Mouse (Mus musculus) cerebellum, postnatal 4 days (tissue): ENCODE data around the gene Hscb.
A peak's percentile ranks its signal among the peaks of the same experiment; 100 is the strongest.

Experiments used
- DNase-seq, 2 experiments: peaks; one replicate each; pipeline ENCODE4 v3.0.0; 2022; ENCODE audit warnings: low spot score in 2 of 2, mixed read lengths in 1 of 2

Gene Hscb

DNA sequence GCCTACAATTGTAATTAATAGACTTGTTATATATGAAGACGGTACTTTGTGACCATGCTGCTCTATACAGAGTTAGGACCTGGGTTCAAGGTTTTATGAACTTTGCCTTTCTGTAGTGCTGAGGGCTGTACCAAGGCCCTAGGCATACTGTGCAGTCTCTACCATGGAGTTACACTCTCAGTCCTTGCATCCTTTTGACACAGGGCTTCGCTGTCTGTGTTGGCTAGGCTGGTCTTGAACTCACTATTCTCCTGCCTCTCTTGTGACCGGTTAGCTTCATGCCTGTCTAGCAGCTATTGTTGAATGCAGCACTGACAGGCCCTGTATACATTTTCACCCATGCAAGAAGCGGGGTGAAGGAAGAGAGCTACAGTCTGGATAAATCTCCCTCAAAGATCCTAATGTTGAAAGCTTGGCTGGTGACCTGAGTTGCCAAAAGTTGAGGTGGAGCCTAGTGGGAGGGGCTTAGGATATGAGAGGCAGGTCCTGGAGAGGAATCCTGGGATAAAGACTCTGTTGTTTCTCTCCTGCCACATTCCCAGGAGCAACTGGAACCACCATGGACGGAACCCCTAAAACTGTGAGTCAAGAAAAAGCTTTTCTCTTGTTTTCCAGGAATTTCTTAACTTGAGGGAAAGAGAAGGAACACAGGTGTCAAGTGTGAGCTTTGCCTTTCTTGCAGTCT is 8.4 kb downstream of the Hscb start:
- DNase-seq = no peak

GRCm38 (mm10) chr5:110827576-110827975 is 12.0 kb downstream of the Hscb start:
- DNase-seq = no peak

GRCm38 (mm10) chr5:110826781-110827495 is 12.6 kb downstream of the Hscb start:
- DNase-seq = no peak

- DNase-seq = no peak
Observed at GRCm38 (mm10) chr5:110824421-110824820, 15.2 kb downstream of the Hscb start.

DNA sequence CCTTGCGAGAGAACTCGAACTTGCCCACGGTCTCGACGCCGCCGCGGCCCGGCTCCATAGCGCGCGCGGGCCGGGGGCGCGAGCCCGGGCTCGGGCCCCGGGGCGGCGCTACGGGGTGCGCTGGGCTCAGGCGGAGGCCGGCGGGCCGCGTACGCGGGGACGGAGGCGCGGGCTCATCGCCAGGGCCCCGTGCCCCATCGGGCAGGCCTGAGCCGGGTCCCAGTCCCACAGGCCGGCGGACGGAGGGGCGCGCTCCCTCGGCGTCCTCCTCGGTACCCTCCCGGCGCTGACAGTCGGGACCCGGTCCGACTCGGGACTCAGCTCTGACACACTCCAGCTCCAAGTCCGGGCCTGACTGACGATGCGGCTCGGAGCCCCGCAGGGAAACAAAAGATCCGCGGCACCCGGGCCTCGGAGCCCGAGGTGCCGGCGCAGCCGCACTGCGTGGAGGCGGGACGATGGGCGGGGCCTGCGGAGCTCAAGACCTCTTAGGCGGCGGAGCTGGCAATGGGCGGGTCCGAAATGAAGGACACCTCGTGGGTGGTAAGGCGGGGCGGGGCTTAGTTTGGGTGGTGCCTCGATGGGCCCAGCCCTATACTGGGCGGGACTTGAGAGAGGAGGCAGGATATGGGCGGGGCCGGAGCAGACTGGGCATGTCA is 29.8 kb downstream of the Hscb start, which contains the start of gene Ulk1:
Ulk1 (minus strand) TSS at position 431 of the 659 bp plus-strand sequence.
- DNase-seq = peak; percentile 98 to 99

DNA sequence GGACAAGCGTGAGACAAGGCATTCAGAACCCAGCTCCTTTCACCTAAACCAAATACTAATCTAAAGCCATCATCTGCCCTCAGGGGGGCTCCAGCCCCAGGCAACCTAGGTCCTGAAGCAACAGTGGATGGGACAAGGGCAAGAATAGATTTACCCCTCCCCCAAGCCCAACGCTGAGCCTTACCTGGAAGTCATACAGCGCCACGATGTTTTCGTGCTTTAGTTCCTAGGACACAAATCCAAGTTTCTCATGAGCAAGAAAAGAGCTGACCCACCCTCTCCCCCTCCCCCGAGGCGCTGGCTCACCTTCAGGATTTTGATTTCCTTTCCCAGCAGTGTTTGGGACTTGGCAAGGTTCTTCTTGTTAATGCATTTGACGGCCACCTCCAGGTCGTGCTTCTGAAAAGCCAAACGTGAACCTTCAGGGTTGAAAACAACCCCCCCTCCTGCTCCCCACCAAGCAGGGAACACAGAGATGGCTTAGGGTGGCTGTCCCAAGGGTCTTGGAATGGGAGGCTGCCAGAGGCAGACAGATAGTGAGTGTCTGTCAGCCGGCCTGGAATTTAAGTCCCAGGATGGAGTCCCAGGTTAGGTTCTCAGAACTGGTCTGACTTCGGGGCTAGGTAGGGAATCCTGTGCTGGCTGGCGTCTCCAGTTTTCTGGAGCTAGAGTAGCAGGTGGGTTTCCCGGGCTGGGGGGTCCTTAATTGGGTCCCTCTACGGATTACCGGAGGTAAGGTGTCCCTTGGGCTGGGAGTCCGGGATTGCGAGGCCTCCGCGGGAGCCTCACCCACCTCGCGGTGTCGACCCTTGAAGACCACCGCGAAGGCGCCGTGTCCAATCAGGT is 30.5 kb downstream of the Hscb start:
- no peak for DNase-seq

- DNase-seq = peak; percentile 48 to 73
Observed at GRCm38 (mm10) chr5:110808061-110808631, 31.4 kb downstream of the Hscb start.

DNA sequence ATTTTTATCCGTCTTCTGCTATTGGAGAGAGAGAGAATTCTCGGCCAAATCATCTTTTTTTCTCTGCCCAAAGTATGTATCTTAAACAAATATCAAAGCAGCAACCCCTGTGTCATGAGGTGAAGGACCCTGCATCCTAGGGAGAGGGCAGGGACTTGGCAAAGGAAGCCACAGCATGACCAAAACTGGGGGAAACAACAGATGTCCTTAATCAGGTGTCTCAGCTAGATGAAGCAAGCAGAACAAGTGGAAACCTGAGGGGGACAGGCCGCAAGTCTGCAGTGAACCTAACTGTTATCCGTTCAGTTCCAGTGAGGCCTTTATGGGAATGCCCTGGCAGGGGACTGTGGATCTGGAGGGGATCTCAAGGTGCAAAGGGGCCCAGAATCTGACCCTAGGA is 32.1 kb downstream of the Hscb start:
- no peak for DNase-seq

DNA sequence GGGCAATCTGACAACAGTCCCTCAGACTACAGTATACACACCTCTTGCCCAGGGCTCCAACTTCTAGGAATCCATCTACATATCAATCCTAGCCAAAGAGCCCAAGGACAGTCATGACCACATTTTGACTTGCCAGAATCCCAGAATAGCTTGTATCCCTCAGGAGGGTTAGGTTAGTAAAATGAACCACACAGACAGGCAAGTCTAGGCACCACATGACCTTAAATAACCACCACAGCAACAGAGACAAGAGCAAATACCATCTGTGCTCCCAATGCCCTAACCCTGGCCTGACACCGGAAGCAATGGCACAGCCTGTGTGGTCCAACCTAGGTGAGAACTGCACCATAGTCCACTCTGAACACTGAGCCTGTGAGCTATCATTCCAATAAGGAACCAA is 32.9 kb downstream of the Hscb start:
- no peak for DNase-seq

DNA sequence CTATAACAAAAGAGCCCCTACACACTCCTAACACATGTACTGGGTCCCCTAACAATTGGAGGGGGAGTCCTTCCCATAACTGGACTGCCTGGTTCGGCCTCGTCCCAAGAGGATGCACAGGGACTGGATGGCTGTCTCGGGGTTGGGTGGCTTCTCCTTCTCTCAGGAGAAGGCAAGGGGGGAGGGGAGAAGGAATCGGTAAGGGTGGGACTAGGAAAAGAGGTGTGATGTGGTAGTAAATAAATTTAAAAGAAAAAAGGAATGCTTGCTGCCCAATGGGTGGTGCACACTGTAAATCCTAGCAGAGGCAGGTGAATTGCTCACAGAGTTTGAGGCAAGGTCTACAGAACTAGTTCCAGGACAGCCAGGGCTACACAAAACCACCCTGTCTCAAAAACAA is 33.4 kb downstream of the Hscb start:
- DNase-seq = no peak

DNA sequence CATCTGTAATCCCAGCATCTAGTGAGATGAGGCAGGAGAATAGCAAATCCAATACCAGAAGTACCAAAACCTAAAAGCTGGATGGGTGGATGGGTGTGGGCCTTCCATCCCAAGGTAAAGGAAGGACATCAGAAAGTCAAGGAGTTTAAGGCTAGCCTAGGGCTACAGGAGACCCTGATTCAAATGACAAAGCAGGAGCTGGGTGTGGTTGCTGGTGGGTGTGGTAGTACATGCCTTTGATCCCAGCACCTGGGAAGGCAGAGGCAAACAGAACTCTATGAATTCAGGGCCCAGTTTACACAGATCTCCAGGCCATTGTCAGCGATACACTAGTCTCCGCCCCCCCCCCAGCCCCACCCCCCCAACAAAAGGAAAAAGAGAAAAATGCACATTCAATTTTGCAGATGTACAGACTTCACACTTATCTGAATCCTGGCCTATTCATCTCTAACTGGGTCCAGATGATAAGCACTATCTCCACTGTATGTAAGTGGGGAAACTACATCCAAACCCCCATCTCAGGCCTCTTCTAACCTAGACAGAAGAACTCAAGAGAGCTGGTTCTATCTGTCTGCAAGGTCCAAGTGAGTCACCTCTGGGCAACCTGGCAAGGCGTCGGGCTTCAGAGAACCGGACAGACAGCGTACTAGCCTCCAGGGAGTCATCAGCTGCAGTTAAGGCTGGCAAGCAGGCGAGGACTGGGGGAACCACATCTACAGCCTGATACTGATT is 35.4 kb downstream of the Hscb start:
- DNase-seq = no peak

GRCm38 (mm10) chr5:110802809-110803208 is 36.8 kb downstream of the Hscb start:
- DNase-seq = no peak

- no peak for DNase-seq
Observed at GRCm38 (mm10) chr5:110802186-110802585, 37.4 kb downstream of the Hscb start.

DNA sequence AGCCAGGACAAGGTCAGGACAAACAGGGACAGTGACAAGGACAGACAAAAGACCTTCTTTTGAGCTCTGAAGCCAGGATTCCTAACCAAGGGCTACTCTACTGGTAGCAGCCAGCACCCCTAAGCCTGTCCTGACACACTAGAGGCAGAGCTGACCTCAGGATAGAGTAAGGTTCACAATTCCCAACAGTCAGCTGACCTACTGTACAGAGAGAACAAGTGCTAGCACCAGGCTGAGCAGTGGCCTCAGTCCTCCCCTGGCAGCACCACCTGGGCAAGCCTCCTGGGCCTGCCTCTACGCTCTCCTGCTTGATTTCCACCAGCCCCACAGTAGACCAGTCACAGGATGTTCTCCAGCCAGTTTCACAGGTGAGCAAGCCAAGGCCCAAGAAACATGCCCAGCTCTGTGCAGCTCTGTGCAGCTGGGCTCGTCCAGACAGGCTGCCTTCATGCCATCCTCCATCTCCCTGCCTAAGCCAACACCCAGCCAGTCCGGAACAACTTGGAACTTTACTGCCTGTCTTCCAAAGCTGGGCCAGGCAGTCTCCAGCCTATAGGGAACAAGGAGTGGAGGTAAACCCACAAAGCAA is 38.4 kb downstream of the Hscb start:
- no peak for DNase-seq

DNA sequence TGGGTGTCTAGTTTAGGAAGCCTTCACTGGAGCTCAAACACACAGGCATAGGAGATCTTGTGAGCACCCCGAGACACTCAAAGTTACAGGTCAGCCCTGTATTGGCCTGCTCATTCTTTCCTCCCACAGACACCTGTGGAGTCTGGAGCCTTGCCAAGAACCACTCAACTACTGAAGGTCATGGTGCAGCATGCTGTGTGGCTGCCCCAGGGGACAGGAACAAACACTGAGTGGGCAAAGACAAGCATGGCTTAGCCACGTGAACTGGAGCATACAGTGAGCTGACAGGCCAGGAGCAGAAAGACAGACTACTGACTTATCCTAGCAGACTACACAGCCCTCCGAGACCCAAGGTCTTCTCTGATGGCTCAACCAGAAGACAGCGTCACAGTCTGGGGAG is 41.9 kb downstream of the Hscb start:
- DNase-seq = no peak

- no peak for DNase-seq
Observed at GRCm38 (mm10) chr5:110794363-110794762, 45.2 kb downstream of the Hscb start.

DNA sequence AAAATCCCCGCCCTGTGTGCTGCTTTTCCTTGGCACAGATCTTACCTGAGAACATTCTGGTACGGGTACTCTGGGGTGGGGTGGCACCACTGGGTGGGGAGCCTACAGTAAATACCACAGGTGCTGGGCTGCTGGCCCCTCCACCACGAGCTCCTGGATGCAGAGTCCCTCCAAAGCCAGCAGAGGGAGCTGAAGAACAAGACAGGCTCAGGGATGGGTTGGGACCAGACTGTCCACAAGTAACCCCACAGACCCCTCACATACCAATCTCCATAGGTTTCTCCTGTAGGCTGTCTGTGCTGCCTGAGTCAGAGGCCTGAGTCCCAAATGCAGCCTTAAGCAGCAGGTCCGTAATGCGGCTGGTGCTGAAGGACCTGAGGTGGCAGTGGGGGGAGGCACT is 50.9 kb downstream of the Hscb start:
- peak in 1 of 2 experiments; percentile 55 for DNase-seq

- no peak for DNase-seq
Observed at GRCm38 (mm10) chr5:110786081-110786835, 53.3 kb downstream of the Hscb start.

DNA sequence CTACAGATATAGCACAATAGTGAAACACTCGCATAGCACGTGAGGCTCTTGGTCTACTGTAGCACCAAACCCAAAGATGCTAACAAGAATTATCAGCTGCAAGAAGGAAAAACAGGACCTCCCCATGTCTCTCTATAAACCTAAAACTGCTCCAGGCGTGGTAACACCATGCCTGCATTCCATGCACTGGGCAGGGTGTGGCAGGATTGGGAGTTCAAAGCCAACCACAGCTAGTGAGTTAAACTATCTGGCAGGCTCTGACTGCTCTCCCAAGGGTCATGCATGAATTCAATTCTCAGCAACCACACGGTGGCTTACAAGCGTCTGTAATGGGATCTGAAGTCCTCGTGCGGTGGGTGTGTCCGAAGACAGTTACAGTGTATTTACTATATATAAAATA is 56.4 kb downstream of the Hscb start:
- no peak for DNase-seq
